Mouse (Mus musculus) intestine, embryonic 15.5 days (tissue): Measurements from ENCODE around the gene Slc5a5. TPM values are rescaled to one million over a fixed set of nuclear protein-coding genes. Genes with fewer than 3 reads are reported as not detected.

ENCODE experiments used
- ATAC-seq: fragments of 200-750 bp; cut with Nextera tagmentation; 2 replicates; pipeline ENCODE4 v1.8.0; 2017; ENCODE audit warnings: moderate TSS enrichment, moderate library complexity
- H3K27ac ChIP-seq: fragments of 300-500 bp; sonication (generic); 2 replicates; pipeline ENCODE4 v1.5.1; 2015; ENCODE audit warnings: mild to moderate bottlenecking, inconsistent platforms
- H3K27me3 ChIP-seq: fragments of 300-500 bp; sonication (generic); replicated peaks from 2 replicates; pipeline ENCODE4 v1.6.1; 2015; ENCODE audit warnings: inconsistent platforms
- H3K36me3 ChIP-seq: fragments of 300-500 bp; sonication (generic); 2 replicates; pipeline ENCODE4 v1.6.1; 2015; ENCODE audit warnings: inconsistent platforms
- H3K4me1 ChIP-seq: fragments of 300-500 bp; sonication (generic); replicated peaks from 2 replicates; pipeline ENCODE4 v1.6.1; 2015; ENCODE audit warnings: inconsistent platforms
- H3K4me2 ChIP-seq: fragments of 300-500 bp; sonication (generic); replicated peaks from 2 replicates; pipeline ENCODE4 v1.6.1; 2015; ENCODE audit warnings: mild to moderate bottlenecking, inconsistent platforms
- H3K4me3 ChIP-seq: fragments of 300-500 bp; sonication (generic); replicated peaks from 2 replicates; pipeline ENCODE4 v1.5.1; 2015; ENCODE audit warnings: inconsistent platforms
- H3K9ac ChIP-seq: fragments of 300-500 bp; sonication (generic); 2 replicates; pipeline ENCODE4 v1.6.1; 2015; ENCODE audit warnings: inconsistent platforms
- H3K9me3 ChIP-seq: fragments of 300-500 bp; sonication (generic); 2 replicates; pipeline ENCODE4 v1.6.1; 2016; ENCODE audit warnings: inconsistent platforms
- WGBS: fragments of 180-500 bp; shearing (Covaris S2); methylation state at CpG from one replicate; pipeline ENCODE4 v1.1.7; 2015; 5-methylcytosine and 5-hydroxymethylcytosine counted together
- polyA plus RNA-seq: library from polyadenylated mRNA; unstranded; fragments of >200 nt; fragmentation: Nextera tagmentation; extraction: Ambion mirVana; gene quantifications from 2 replicates; pipeline ENCODE4 v1.2.1, GENCODE M21; 2015

Slc5a5 gene
- 0.34 and 0.40 TPM in 2 replicates for polyA plus RNA-seq

GRCm38 (mm10) chr8:70892022-70892895 is at the start of gene Slc5a5:
Gene Slc5a5 (minus strand): TSS chr8:70892757.
- Histone ChIP-seq H3K9me3 (no peaks in the 10 kb centered on the region), H3K9ac (peak within 1 kb of the TSS; percentile 30), H3K27me3 (peaks cover 38% of the 10 kb centered on the region), H3K4me2 (peak within 1 kb of the TSS; percentile 57), H3K4me1 (peaks cover 23% of the 10 kb centered on the region), H3K27ac (no peak within 1 kb of the TSS), H3K4me3 (peak within 1 kb of the TSS; percentile 29), H3K36me3 (peaks cover 23% of the 10 kb centered on the region)
- 4% methylated on average over 80 of the region's 80 CpGs for WGBS
- ATAC-seq, result no peak

DNA sequence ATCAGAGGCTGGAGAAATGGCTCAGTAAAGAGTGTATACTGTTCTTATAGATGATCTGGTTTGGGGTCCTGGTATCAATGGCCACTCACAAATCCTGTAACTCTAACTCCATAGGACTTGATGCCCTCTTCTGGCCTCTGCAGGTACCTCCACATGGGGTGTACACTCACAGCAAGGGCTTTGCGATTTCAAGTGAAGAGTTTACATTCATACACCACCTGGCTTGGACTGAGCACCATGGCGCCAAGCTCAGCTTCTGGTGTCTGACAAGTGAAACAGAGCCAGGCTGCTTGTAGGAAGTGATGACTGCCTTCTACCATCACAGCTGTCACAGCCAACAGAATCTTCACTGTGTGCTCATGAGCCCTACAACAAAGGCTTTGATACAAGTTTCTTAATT is 48.9 kb upstream of the Slc5a5 start:
- no peaks in the 10 kb centered on the region for H3K27me3 ChIP-seq
- WGBS, result 60% methylated on average over 2 of the region's 2 CpGs
- H3K9me3 ChIP-seq, result no peaks in the 10 kb centered on the region
- H3K36me3 ChIP-seq, result no peaks in the 10 kb centered on the region
- no peak overlapping the region for H3K4me3 ChIP-seq
- H3K27ac ChIP-seq, result no peak overlapping the region
- no peaks in the 10 kb centered on the region for H3K4me1 ChIP-seq
- ATAC-seq, result no peak
- no peak overlapping the region for H3K4me2 ChIP-seq
- no peak overlapping the region for H3K9ac ChIP-seq

DNA sequence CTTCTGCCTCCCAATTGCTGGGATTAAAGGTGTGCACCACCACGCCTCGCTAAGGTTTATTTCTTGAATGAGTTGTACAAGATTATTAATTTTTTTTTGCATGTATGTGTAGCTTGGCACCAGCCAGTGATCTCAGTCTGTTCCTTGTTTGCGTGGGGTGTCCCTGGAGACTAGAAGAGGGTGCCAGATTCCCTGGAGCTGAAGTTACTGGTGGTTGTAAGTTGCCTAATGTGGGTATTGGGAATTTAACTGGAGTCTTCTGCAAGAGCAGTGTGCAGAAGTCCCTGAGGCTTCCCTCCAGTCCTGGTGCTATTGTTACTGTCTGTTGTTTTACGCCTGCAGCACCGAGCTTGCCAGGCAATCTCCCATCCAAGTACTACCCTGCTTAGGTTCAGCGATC is 44.6 kb upstream of the Slc5a5 start:
- H3K27ac ChIP-seq, result no peak overlapping the region
- H3K4me2 ChIP-seq, result no peak overlapping the region
- no peaks in the 10 kb centered on the region for H3K4me1 ChIP-seq
- 86% methylated on average over 6 of the region's 6 CpGs for WGBS
- no peak for ATAC-seq
- no peak overlapping the region for H3K4me3 ChIP-seq
- H3K27me3 ChIP-seq, result no peaks in the 10 kb centered on the region
- H3K36me3 ChIP-seq, result no peaks in the 10 kb centered on the region
- no peak overlapping the region for H3K9ac ChIP-seq
- H3K9me3 ChIP-seq, result no peaks in the 10 kb centered on the region

DNA sequence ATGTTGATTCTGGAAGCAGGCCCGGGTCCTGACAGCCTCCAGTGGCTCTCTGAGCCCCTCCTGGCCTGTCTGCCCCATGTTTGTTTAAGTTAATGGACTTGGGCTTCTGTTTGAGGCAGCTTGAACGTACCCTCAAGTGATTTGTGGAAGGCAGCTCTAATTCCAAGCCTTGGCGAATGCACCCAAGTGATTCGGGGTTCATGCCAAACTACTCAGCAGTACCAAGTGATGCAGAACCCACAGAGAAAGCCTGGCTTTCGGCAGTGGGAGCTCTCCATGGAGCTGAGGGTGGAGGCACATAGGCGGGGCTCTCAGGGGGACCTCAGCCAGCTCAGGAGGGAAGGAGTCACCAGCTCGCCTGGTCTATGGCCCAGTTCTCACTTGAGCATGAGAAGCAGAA is 42.2 kb upstream of the Slc5a5 start:
- Histone ChIP-seq H3K36me3 (no peaks in the 10 kb centered on the region), H3K4me2 (no peak overlapping the region), H3K27me3 (no peaks in the 10 kb centered on the region), H3K9me3 (no peaks in the 10 kb centered on the region), H3K27ac (no peak overlapping the region), H3K9ac (no peak overlapping the region), H3K4me1 (no peaks in the 10 kb centered on the region), H3K4me3 (no peak overlapping the region)
- no peak for ATAC-seq
- WGBS, result 48% methylated on average over 7 of the region's 7 CpGs

DNA sequence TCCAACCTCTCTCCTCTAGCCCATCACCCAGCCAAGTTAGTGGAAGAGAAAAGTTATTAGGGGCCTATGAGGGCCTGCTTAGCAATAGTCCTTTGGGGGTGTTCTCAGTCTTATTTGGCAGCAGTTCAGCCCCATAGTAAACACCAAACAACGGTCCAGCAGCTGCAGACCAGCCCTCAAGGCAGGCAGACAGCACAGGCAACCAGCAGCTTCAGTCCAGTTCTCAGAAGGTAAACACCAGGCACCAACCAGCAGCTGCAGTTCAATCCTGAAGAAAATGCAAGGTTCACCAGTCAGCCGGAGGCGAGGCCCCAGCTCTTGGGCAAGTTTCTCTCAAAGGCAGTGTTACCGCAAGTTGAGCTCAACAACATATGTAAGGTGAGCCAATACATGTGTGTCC is 40.5 kb upstream of the Slc5a5 start:
- H3K4me3 ChIP-seq, result no peak overlapping the region
- H3K36me3 ChIP-seq, result no peaks in the 10 kb centered on the region
- H3K4me1 ChIP-seq, result no peaks in the 10 kb centered on the region
- H3K9me3 ChIP-seq, result no peaks in the 10 kb centered on the region
- 71% methylated on average over 4 of the region's 4 CpGs for WGBS
- ATAC-seq, result no peak
- no peak overlapping the region for H3K4me2 ChIP-seq
- no peaks in the 10 kb centered on the region for H3K27me3 ChIP-seq
- H3K9ac ChIP-seq, result no peak overlapping the region
- H3K27ac ChIP-seq, result no peak overlapping the region

DNA sequence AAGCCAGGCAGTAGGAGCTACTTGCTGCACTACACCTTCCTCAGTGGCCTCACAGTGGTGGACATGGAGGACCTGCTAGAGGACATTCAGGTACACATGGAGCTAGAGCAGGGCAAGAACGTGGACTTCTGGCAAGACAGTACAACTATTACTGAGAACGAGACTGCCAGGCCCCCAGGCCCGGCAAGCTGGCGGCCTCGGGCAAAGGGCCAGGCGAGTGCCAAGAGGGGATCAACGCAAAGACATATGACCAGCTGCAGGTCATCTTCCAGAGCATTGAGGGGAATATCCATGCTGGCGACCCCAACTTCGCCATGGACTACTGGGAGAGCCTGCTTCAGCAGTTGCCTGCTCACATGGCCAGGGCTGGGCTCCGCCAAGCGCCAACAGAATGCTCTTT is 39.2 kb upstream of the Slc5a5 start:
- 96% methylated on average over 11 of the region's 11 CpGs for WGBS
- H3K9ac ChIP-seq, result no peak overlapping the region

GRCm38 (mm10) chr8:70928778-70929322 is 36.3 kb upstream of the Slc5a5 start:
- Histone ChIP-seq H3K27me3 (no peaks in the 10 kb centered on the region), H3K4me3 (no peak overlapping the region), H3K4me1 (no peaks in the 10 kb centered on the region), H3K36me3 (no peaks in the 10 kb centered on the region), H3K27ac (no peak overlapping the region), H3K4me2 (no peak overlapping the region), H3K9ac (no peak overlapping the region), H3K9me3 (no peaks in the 10 kb centered on the region)
- no peak for ATAC-seq
- WGBS, result 69% methylated on average over 5 of the region's 5 CpGs

More for the DNA sequence above, 39.2 kb upstream of the Slc5a5 start:
- H3K4me1 ChIP-seq, result no peaks in the 10 kb centered on the region
- H3K27me3 ChIP-seq, result no peaks in the 10 kb centered on the region
- H3K27ac ChIP-seq, result no peak overlapping the region
- H3K36me3 ChIP-seq, result no peaks in the 10 kb centered on the region
- H3K9me3 ChIP-seq, result no peaks in the 10 kb centered on the region
- H3K4me3 ChIP-seq, result no peak overlapping the region
- ATAC-seq, result no peak
- H3K4me2 ChIP-seq, result no peak overlapping the region

DNA sequence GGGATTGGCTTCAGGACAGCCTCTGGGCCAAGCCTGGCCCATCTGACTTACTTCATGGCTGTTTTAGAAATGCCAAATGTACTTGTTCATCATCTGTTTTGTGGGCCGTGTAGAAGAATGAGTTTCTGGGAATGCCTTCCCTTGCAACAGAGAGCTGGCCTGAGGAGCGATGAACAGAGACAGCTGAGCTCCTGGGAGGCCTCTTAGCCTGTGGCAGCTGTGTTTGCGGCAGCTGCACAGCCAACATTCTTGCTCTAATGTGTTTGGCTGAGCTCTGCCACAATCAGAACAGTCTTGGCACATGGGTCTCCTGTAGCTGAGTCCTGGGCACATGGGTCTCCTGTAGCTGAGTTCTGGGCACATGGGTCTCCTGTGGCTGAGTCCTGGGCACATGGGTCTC is 35.5 kb upstream of the Slc5a5 start:
- WGBS, result 69% methylated on average over 3 of the region's 3 CpGs

DNA sequence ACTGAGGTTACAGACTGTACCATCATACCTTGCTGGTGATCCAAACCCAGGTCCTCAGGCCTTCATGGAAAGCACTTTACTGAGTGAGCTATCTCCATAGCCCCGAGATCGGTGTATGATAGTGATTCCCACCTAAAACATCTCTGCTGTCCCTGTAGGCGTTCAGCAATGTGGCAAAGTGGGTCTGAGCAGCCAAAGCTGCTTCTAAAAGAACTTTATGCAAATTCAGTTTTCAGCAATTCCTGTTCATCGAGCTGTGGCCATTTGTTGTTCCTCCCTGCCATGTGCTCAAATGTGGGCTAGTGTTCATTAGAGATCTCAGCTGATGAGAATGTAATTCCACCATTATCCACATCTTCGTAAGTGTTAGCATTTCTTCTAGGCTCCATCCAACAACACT is 33.8 kb upstream of the Slc5a5 start:
- WGBS, result 88% methylated on average over 5 of the region's 5 CpGs
- no peaks in the 10 kb centered on the region for H3K4me1 ChIP-seq
- no peaks in the 10 kb centered on the region for H3K9me3 ChIP-seq
- H3K27me3 ChIP-seq, result no peaks in the 10 kb centered on the region
- H3K4me3 ChIP-seq, result no peak overlapping the region
- no peaks in the 10 kb centered on the region for H3K36me3 ChIP-seq
- ATAC-seq, result no peak
- H3K9ac ChIP-seq, result no peak overlapping the region
- H3K27ac ChIP-seq, result no peak overlapping the region
- H3K4me2 ChIP-seq, result no peak overlapping the region

More for the DNA sequence above, 35.5 kb upstream of the Slc5a5 start:
- Histone ChIP-seq H3K4me1 (no peaks in the 10 kb centered on the region), H3K9me3 (no peaks in the 10 kb centered on the region), H3K36me3 (no peaks in the 10 kb centered on the region), H3K9ac (no peak overlapping the region), H3K4me3 (no peak overlapping the region), H3K27ac (no peak overlapping the region), H3K4me2 (no peak overlapping the region), H3K27me3 (no peaks in the 10 kb centered on the region)
- ATAC-seq, result no peak

DNA sequence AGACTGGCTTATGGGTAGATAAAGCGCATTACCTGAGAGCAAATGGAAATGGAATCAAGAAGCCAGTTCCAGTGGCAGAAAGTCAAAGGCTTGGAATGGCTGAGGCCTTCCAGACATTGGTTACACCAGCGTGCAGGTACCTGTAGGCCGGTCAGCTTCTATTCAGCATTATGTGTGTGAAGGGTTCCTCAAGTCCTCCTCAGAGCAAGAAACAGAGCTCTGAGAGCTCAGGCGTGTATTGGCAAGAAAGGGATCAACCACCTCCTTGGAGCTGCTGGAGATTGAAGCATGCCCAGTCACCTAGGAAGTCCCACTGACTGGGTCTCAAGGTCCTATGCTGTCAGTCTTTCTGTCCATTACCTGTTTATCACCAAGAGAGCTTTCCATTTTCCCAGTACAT is 33.2 kb upstream of the Slc5a5 start:
- no peak overlapping the region for H3K4me3 ChIP-seq
- H3K9ac ChIP-seq, result no peak overlapping the region
- WGBS, result 87% methylated on average over 4 of the region's 4 CpGs
- no peaks in the 10 kb centered on the region for H3K27me3 ChIP-seq
- no peaks in the 10 kb centered on the region for H3K36me3 ChIP-seq
- no peaks in the 10 kb centered on the region for H3K4me1 ChIP-seq
- no peak overlapping the region for H3K27ac ChIP-seq
- no peaks in the 10 kb centered on the region for H3K9me3 ChIP-seq
- H3K4me2 ChIP-seq, result no peak overlapping the region
- ATAC-seq, result no peak

DNA sequence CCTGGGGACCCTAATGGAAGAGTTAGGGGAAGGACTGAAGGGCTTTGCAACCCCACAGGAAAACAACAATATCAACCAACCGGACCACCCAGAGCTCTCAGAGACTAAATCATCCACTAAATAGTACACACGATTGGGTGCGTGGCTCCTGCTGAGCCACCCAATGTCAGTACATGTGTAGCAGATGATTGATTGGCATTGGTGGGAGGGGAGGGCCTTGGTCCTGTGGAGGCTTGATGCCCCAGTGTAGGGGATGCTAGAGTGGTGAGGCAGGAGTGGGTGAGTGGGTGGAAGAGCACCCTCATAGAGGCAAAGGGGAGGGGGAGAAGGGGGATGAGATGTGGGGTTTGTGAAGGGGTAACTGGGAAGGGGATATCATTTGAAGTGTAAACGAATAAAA is 31.6 kb upstream of the Slc5a5 start:
- no peaks in the 10 kb centered on the region for H3K9me3 ChIP-seq
- WGBS, result 86% methylated on average over 4 of the region's 4 CpGs
- H3K4me3 ChIP-seq, result no peak overlapping the region
- no peaks in the 10 kb centered on the region for H3K27me3 ChIP-seq
- no peak overlapping the region for H3K27ac ChIP-seq
- no peak overlapping the region for H3K4me2 ChIP-seq
- H3K9ac ChIP-seq, result no peak overlapping the region
- H3K36me3 ChIP-seq, result no peaks in the 10 kb centered on the region
- ATAC-seq, result no peak
- H3K4me1 ChIP-seq, result no peaks in the 10 kb centered on the region

- Histone ChIP-seq H3K9me3 (no peaks in the 10 kb centered on the region), H3K9ac (no peak overlapping the region), H3K27ac (no peak overlapping the region), H3K4me3 (no peak overlapping the region), H3K4me2 (no peak overlapping the region), H3K27me3 (no peaks in the 10 kb centered on the region), H3K4me1 (no peaks in the 10 kb centered on the region), H3K36me3 (peaks cover 21% of the 10 kb centered on the region)
- 82% methylated on average over 9 of the region's 9 CpGs for WGBS
- no peak for ATAC-seq
These were observed 27.7 kb upstream of the Slc5a5 start for GRCm38 (mm10) chr8:70920049-70920922.
